Mouse (Mus musculus) intestine, postnatal 0 days (tissue): Measurements from ENCODE around the gene Stat1. TPM values are rescaled to one million over a fixed set of nuclear protein-coding genes. Genes with fewer than 3 reads are reported as not detected.

ENCODE experiments used
- ATAC-seq: fragments of 200-750 bp; cut with Nextera tagmentation; 2 replicates; pipeline ENCODE4 v1.8.0; 2017; ENCODE audit warnings: mild to moderate bottlenecking, moderate TSS enrichment, moderate library complexity
- H3K27ac ChIP-seq: fragments of 300-500 bp; sonication (generic); 2 replicates; pipeline ENCODE4 v1.5.1; 2014; ENCODE audit warnings: mild to moderate bottlenecking, low read depth, low read length, moderate library complexity
- H3K27me3 ChIP-seq: fragments of 300-500 bp; sonication (generic); replicated peaks from 2 replicates; pipeline ENCODE4 v1.6.1; 2014; ENCODE audit warnings: low read length, mixed read lengths; ENCODE audit not compliant: control insufficient read depth, insufficient read depth
- H3K36me3 ChIP-seq: fragments of 300-500 bp; sonication (generic); 2 replicates; pipeline ENCODE4 v1.6.1; 2014; ENCODE audit warnings: mild to moderate bottlenecking, moderate library complexity; ENCODE audit not compliant: control insufficient read depth, insufficient read depth
- H3K4me1 ChIP-seq: fragments of 300-500 bp; sonication (generic); replicated peaks from 2 replicates; pipeline ENCODE4 v1.6.1; 2014; ENCODE audit warnings: antibody characterized with exemption, low read length, mixed read lengths; ENCODE audit not compliant: control insufficient read depth, insufficient read depth
- H3K4me2 ChIP-seq: fragments of 300-500 bp; sonication (generic); replicated peaks from 2 replicates; pipeline ENCODE4 v1.6.1; 2014; ENCODE audit warnings: low read depth, mild to moderate bottlenecking, moderate library complexity
- H3K4me3 ChIP-seq: fragments of 300-500 bp; sonication (generic); 2 replicates; pipeline ENCODE4 v1.5.1; 2014; ENCODE audit warnings: low read depth, low read length
- H3K9ac ChIP-seq: fragments of 300-500 bp; sonication (generic); 2 replicates; pipeline ENCODE4 v1.6.1; 2014; ENCODE audit warnings: mild to moderate bottlenecking, low read depth, low read length
- H3K9me3 ChIP-seq: fragments of 300-500 bp; sonication (generic); 2 replicates; pipeline ENCODE4 v1.6.1; 2016; ENCODE audit warnings: mixed run types; ENCODE audit not compliant: control insufficient read depth
- CTCF ChIP-seq: sonication (generic); IDR thresholded peaks from 2 replicates; pipeline ENCODE4 v1.5.1; 2016; ENCODE audit warnings: low read depth, mild to moderate bottlenecking, control low read depth, antibody characterized with exemption, moderate library complexity
- WGBS: fragments of 180-500 bp; shearing (Covaris S2); extraction: QIAGEN DNeasy Blood & Tissue Kit; methylation state at CpG from one replicate; pipeline ENCODE4 v1.1.7; 2014; 5-methylcytosine and 5-hydroxymethylcytosine counted together
- polyA plus RNA-seq: library from polyadenylated mRNA; unstranded; fragments of >200 nt; fragmentation: Nextera tagmentation; extraction: Ambion mirVana; gene quantifications from 2 replicates; pipeline ENCODE4 v1.2.1, GENCODE M21; 2015

Stat1 gene
- 62.6 and 67.2 TPM in 2 replicates for polyA plus RNA-seq

DNA sequence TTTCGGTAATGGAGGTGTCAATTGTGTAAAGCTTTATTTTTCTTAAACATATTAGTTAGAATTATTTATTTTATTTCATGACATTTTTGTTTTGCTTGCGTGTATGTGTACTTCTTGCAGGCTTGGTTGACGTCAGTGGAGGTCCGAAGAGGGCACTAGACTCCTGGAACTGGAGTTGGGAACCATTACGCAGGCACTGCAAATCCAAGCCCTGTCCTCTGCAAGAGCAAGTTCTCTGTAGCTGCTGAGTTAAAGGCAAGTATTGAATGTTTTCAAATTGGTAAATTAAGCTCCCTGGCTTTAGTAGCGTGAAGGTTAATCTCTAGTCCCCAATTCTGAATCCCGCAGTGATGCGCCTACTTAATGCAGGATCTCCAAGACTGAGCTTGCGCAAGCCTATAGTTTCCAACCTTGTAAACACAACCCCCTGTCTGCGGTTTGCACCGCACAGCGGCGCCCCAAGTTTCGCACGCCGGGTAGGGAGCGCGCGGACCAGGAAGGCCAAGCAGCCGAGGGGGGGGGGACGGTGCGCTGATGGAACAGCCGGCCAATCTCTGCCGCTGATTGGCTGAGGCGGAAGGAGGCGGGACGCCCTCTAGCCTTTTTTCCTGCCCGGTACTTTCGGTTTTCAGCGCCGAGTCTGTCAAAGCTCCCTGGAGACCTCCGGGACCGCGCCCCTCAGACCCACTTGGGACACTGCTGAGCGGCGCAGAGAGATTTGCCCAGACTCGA is at the start of gene Stat1:
Stat1 (plus strand) TSS at position 581 of the 732 bp plus-strand sequence.
- Histone ChIP-seq H3K9me3 (no peaks in the 10 kb centered on the region), H3K4me2 (peak within 1 kb of the TSS; percentile 81), H3K36me3 (peaks cover 15% of the 10 kb centered on the region), H3K9ac (peak within 1 kb of the TSS; percentile 79), H3K4me3 (peak within 1 kb of the TSS; percentile 99), H3K27me3 (no peaks in the 10 kb centered on the region), H3K4me1 (0 out of 2 replicates have a peak, but pooled peaks cover 4% of the 10 kb centered on the region), H3K27ac (peak within 1 kb of the TSS; percentile 95)
- 2% methylated on average over 37 of the region's 37 CpGs for WGBS
- ATAC-seq: peak; percentile 94
- TF ChIP-seq CTCF: peak; percentile 58

- no peak for TF ChIP-seq CTCF
- ATAC-seq: no peak
These were observed 39.4 kb upstream of the Stat1 start for GRCm38 (mm10) chr1:52079724-52080367.

GRCm38 (mm10) chr1:52080375-52080774 is 38.9 kb upstream of the Stat1 start:
- WGBS: 39% methylated on average over 8 of the region's 8 CpGs
- Histone ChIP-seq H3K27ac (no peak overlapping the region), H3K9ac (no peak overlapping the region), H3K4me1 (no peaks in the 10 kb centered on the region), H3K4me3 (no peak overlapping the region), H3K36me3 (no peaks in the 10 kb centered on the region), H3K4me2 (no peak overlapping the region), H3K27me3 (0 out of 2 replicates have a peak, but pooled peaks cover 2% of the 10 kb centered on the region), H3K9me3 (no peaks in the 10 kb centered on the region)
- ATAC-seq: no peak
- TF ChIP-seq CTCF: no peak

More at GRCm38 (mm10) chr1:52079724-52080367, 39.4 kb upstream of the Stat1 start:
- Histone ChIP-seq H3K27me3 (0 out of 2 replicates have a peak, but pooled peaks cover 2% of the 10 kb centered on the region), H3K36me3 (no peaks in the 10 kb centered on the region), H3K4me2 (no peak overlapping the region), H3K27ac (no peak overlapping the region), H3K9me3 (no peaks in the 10 kb centered on the region), H3K9ac (no peak overlapping the region), H3K4me1 (no peaks in the 10 kb centered on the region), H3K4me3 (no peak overlapping the region)
- WGBS: 45% methylated on average over 10 of the region's 10 CpGs

- Histone ChIP-seq H3K27me3 (no peaks in the 10 kb centered on the region), H3K9me3 (no peaks in the 10 kb centered on the region), H3K4me1 (no peaks in the 10 kb centered on the region), H3K4me3 (no peak overlapping the region), H3K9ac (no peak overlapping the region), H3K27ac (no peak overlapping the region), H3K4me2 (no peak overlapping the region), H3K36me3 (no peaks in the 10 kb centered on the region)
- WGBS: 20% methylated on average over 4 of the region's 4 CpGs
- peak; percentile 55 for TF ChIP-seq CTCF
- ATAC-seq: no peak
These were observed 33.0 kb upstream of the Stat1 start for GRCm38 (mm10) chr1:52086236-52086635.

DNA sequence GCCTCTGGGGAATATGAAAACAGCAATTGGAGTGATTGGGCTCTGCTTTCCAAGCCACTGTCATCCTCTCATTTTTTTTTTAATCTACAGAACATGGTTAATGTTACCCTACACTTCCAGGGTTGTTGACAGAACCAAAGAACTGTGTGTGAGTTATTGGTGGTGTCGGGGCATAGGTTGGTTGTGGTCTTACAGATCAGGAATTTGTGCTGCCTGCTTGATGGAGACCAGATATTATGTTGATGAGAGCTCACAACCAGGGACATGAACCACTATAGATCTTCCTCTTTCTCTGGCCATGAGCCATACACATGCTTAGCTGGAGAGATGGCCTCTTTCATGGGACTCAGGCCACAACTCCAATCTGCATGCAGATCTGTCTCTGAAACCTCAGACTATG is 32.1 kb upstream of the Stat1 start:
- TF ChIP-seq CTCF: no peak
- Histone ChIP-seq H3K4me3 (no peak overlapping the region), H3K4me1 (no peaks in the 10 kb centered on the region), H3K27me3 (no peaks in the 10 kb centered on the region), H3K36me3 (no peaks in the 10 kb centered on the region), H3K27ac (no peak overlapping the region), H3K9ac (no peak overlapping the region), H3K4me2 (no peak overlapping the region), H3K9me3 (no peaks in the 10 kb centered on the region)
- WGBS: 81% methylated on average over 1 of the region's 1 CpGs
- no peak for ATAC-seq

DNA sequence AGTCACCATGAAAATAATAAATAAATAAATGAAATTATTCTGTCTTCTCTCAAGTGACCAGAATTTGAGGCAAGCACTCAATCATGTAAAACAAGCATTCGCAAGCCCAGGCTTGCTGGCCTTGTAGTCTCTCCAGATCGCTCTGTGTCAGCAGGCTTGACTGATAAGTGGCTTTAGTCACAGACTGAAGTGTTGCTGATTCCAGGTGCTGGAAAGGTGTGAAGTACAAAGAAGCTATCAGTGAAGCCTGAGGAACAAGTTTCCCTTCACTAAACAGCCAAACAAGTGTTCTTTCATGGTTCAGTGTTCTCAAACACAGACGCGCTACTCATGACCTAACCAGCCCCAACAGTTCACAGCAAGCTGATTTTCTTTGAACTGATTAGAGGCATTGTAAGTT is 30.6 kb upstream of the Stat1 start:
- no peaks in the 10 kb centered on the region for H3K36me3 ChIP-seq
- no peak overlapping the region for H3K4me2 ChIP-seq
- H3K4me3 ChIP-seq: no peak overlapping the region
- no peak overlapping the region for H3K9ac ChIP-seq
- no peaks in the 10 kb centered on the region for H3K4me1 ChIP-seq
- H3K27me3 ChIP-seq: no peaks in the 10 kb centered on the region
- WGBS: 80% methylated on average over 4 of the region's 4 CpGs
- H3K27ac ChIP-seq: no peak overlapping the region
- no peak for TF ChIP-seq CTCF
- no peaks in the 10 kb centered on the region for H3K9me3 ChIP-seq
- no peak for ATAC-seq
